ENCODE assay signal across 9 mouse cellular contexts in genomic region chr2:130613091-130613490, GRCm38 (mm10). TPM values are rescaled to one million over a fixed set of nuclear protein-coding genes. Genes with fewer than 3 reads are reported as not detected.
DNase-seq lines count a peak whose midpoint lies in the region; ATAC-seq and TF ChIP-seq lines count a peak whose summit lies in the region.
"Had no signal": no experiment of that assay in that cellular context is flagged by ENCODE, and none has a peak within 500 bp of the region (broad histone marks: within the 10 kb centered on the region; RNA-seq: fewer than 3 reads in every experiment).

No protein-coding gene starts in this region.

- peak; percentile 70 for TF ChIP-seq CTCF in stomach, postnatal 0 days (IDR thresholded peaks at IDR 0.05; ENCODE audit: low read depth)

- no peak overlapping the region for H3K27ac ChIP-seq in embryonic facial prominence, embryonic 11.5 days (replicated peaks; ENCODE audit: low read depth, low read length)
- no peak overlapping the region for H3K27ac ChIP-seq in embryonic facial prominence, embryonic 10.5 days (replicated peaks)
- no peak overlapping the region for H3K27ac ChIP-seq in midbrain, embryonic 14.5 days (replicated peaks; ENCODE audit: low read depth, low read length)
- no peak overlapping the region for H3K27ac ChIP-seq in midbrain, embryonic 13.5 days
- no peak overlapping the region for H3K27ac ChIP-seq in stomach, postnatal 0 days (replicated peaks)

- peak; percentile 28 for DNase-seq in embryonic facial prominence, embryonic 11.5 days (ENCODE audit: low spot score)
- no peak for DNase-seq in embryonic facial prominence, embryonic 10.5 days (ENCODE audit: low spot score)
- DNase-seq in midbrain, embryonic 14.5 days = peak; percentile 30
- DNase-seq in stomach, postnatal 0 days (ENCODE audit: low spot score) = no peak
- DNase-seq in right cerebral cortex, postnatal 36 days (ENCODE audit: low spot score in 2 of 2) = no peak
- DNase-seq in left cerebral cortex, postnatal 25 days (ENCODE audit: low spot score in 2 of 2) = no peak

- H3K9me3 ChIP-seq in embryonic facial prominence, embryonic 11.5 days (replicated peaks; ENCODE audit: control insufficient read depth, low read length) = no peaks in the 10 kb centered on the region
- no peaks in the 10 kb centered on the region for H3K9me3 ChIP-seq in embryonic facial prominence, embryonic 10.5 days
- H3K9me3 ChIP-seq in midbrain, embryonic 14.5 days (ENCODE audit: control insufficient read depth, low read length) = no peaks in the 10 kb centered on the region
- no peaks in the 10 kb centered on the region for H3K9me3 ChIP-seq in midbrain, embryonic 13.5 days
- no peaks in the 10 kb centered on the region for H3K9me3 ChIP-seq in stomach, postnatal 0 days (ENCODE audit: control insufficient read depth, low read length)
- H3K9me3 ChIP-seq: megakaryocyte, embryonic 14.5 days had no signal

- no peak for TF ChIP-seq EP300 in stomach, postnatal 0 days (optimal IDR thresholded peaks at IDR 0.05)

- H3K27me3 ChIP-seq in embryonic facial prominence, embryonic 11.5 days (ENCODE audit: control insufficient read depth, insufficient read depth, low read length) = no peaks in the 10 kb centered on the region
- H3K27me3 ChIP-seq in embryonic facial prominence, embryonic 10.5 days (replicated peaks; ENCODE audit: low read depth, poor library complexity, severe bottlenecking) = no peaks in the 10 kb centered on the region
- H3K27me3 ChIP-seq in midbrain, embryonic 14.5 days (ENCODE audit: control insufficient read depth, insufficient read depth, low read length) = no peaks in the 10 kb centered on the region
- H3K27me3 ChIP-seq in midbrain, embryonic 13.5 days = no peaks in the 10 kb centered on the region
- no peaks in the 10 kb centered on the region for H3K27me3 ChIP-seq in stomach, postnatal 0 days (ENCODE audit: control insufficient read depth, insufficient read depth, low read length)
- H3K27me3 ChIP-seq: megakaryocyte, embryonic 14.5 days had no signal

- no peak overlapping the region for H3K4me2 ChIP-seq in embryonic facial prominence, embryonic 11.5 days (ENCODE audit: low read depth, low read length)
- H3K4me2 ChIP-seq in midbrain, embryonic 14.5 days (ENCODE audit: low read length) = no peak overlapping the region
- no peak overlapping the region for H3K4me2 ChIP-seq in midbrain, embryonic 13.5 days (replicated peaks)
- H3K4me2 ChIP-seq in stomach, postnatal 0 days (replicated peaks; ENCODE audit: low read depth) = no peak overlapping the region

- no peak overlapping the region for H3K4me3 ChIP-seq in embryonic facial prominence, embryonic 11.5 days (ENCODE audit: low read depth, low read length)
- H3K4me3 ChIP-seq in embryonic facial prominence, embryonic 10.5 days = no peak overlapping the region
- H3K4me3 ChIP-seq in midbrain, embryonic 14.5 days (replicated peaks; ENCODE audit: low read depth, low read length) = no peak overlapping the region
- H3K4me3 ChIP-seq in midbrain, embryonic 13.5 days (replicated peaks) = no peak overlapping the region
- H3K4me3 ChIP-seq in stomach, postnatal 0 days (ENCODE audit: low read depth, low read length) = no peak overlapping the region
- H3K4me3 ChIP-seq: megakaryocyte, embryonic 14.5 days had no signal

- peaks cover 11% of the 10 kb centered on the region for H3K36me3 ChIP-seq in embryonic facial prominence, embryonic 11.5 days (replicated peaks; ENCODE audit: control insufficient read depth, insufficient read depth, low read depth, low read length)
- H3K36me3 ChIP-seq in embryonic facial prominence, embryonic 10.5 days (replicated peaks) = peaks cover 72% of the 10 kb centered on the region
- H3K36me3 ChIP-seq in midbrain, embryonic 14.5 days (ENCODE audit: control insufficient read depth, insufficient read depth, low read length) = peaks cover 38% of the 10 kb centered on the region
- H3K36me3 ChIP-seq in midbrain, embryonic 13.5 days = peaks cover 33% of the 10 kb centered on the region
- peaks cover 14% of the 10 kb centered on the region for H3K36me3 ChIP-seq in stomach, postnatal 0 days (ENCODE audit: control insufficient read depth, insufficient read depth, low read length)

- ATAC-seq in embryonic facial prominence, embryonic 11.5 days (replicated peaks; ENCODE audit: insufficient number of reproducible peaks, low FRiP score, low TSS enrichment, low read depth) = no peak
- no peak for ATAC-seq in midbrain, embryonic 14.5 days (ENCODE audit: low FRiP score, low TSS enrichment)
- ATAC-seq in midbrain, embryonic 13.5 days = no peak
- 0 out of 2 replicates have a peak, but pooled peaks have one; percentile 36 for ATAC-seq in common myeloid progenitor, adult 5-6 weeks (replicated peaks; ENCODE audit: low read depth, poor library complexity, severe bottlenecking)
- no peak for ATAC-seq in stomach, postnatal 0 days (ENCODE audit: low FRiP score, low TSS enrichment)

- no peaks in the 10 kb centered on the region for H3K4me1 ChIP-seq in embryonic facial prominence, embryonic 11.5 days (ENCODE audit: control insufficient read depth, insufficient read depth, low read length)
- no peaks in the 10 kb centered on the region for H3K4me1 ChIP-seq in embryonic facial prominence, embryonic 10.5 days
- H3K4me1 ChIP-seq in midbrain, embryonic 14.5 days (ENCODE audit: control insufficient read depth, insufficient read depth, low read length) = no peaks in the 10 kb centered on the region
- no peaks in the 10 kb centered on the region for H3K4me1 ChIP-seq in midbrain, embryonic 13.5 days (replicated peaks)
- H3K4me1 ChIP-seq in stomach, postnatal 0 days (replicated peaks; ENCODE audit: control insufficient read depth, insufficient read depth) = no peaks in the 10 kb centered on the region
- H3K4me1 ChIP-seq: megakaryocyte, embryonic 14.5 days had no signal

- 67% methylated on average over 3 of the region's 3 CpGs for WGBS in embryonic facial prominence, embryonic 11.5 days
- 65% methylated on average over 3 of the region's 3 CpGs for WGBS in embryonic facial prominence, embryonic 10.5 days
- 69% methylated on average over 3 of the region's 3 CpGs for WGBS in midbrain, embryonic 14.5 days
- 57% methylated on average over 3 of the region's 3 CpGs for WGBS in midbrain, embryonic 13.5 days
- 57% methylated on average over 3 of the region's 3 CpGs for WGBS in stomach, postnatal 0 days

- H3K9ac ChIP-seq in embryonic facial prominence, embryonic 11.5 days (replicated peaks; ENCODE audit: low read length) = no peak overlapping the region
- no peak overlapping the region for H3K9ac ChIP-seq in midbrain, embryonic 14.5 days (replicated peaks; ENCODE audit: low read length)
- H3K9ac ChIP-seq in midbrain, embryonic 13.5 days (replicated peaks) = no peak overlapping the region
- H3K9ac ChIP-seq in stomach, postnatal 0 days (ENCODE audit: low read length) = no peak overlapping the region

- intact Hi-C loops in left cerebral cortex, postnatal 25 days (cut with DNase I) = no loop called here

RNA-seq across cellular contexts. Expression of gene Fastkd5, which starts 16.7 kb away (rescaled TPM):
- polyA plus RNA-seq in embryonic facial prominence, embryonic 11.5 days (2014; fragmentation: Nextera tagmentation; extraction: Ambion mirVana) = 23.8 and 24.7 TPM in 2 replicates
- 23.3 and 25.5 TPM in 2 replicates for polyA plus RNA-seq in embryonic facial prominence, embryonic 10.5 days (2016; fragmentation: Nextera tagmentation; extraction: Ambion mirVana)
- polyA plus RNA-seq in midbrain, embryonic 14.5 days (2014; fragmentation: Nextera tagmentation; extraction: Ambion mirVana) = 7.4 and 13.8 TPM in 2 replicates
- 13.8 and 13.9 TPM in 2 replicates for polyA plus RNA-seq in midbrain, embryonic 13.5 days (2015; fragmentation: Nextera tagmentation; extraction: Ambion mirVana)
- 19.1 and 22.8 TPM in 2 replicates for total RNA-seq in common myeloid progenitor, adult 5-6 weeks (2017)
- 6.5 and 6.7 TPM in 2 replicates for polyA plus RNA-seq in stomach, postnatal 0 days (2015; fragmentation: Nextera tagmentation; extraction: Ambion mirVana)
- total RNA-seq in left cerebral cortex, postnatal 25 days (2021) = 1 to 10 TPM; 8.2 to 9.0 TPM

RNA-seq across cellular contexts. Expression of gene Ubox5, which starts 16.7 kb away (rescaled TPM):
- 19.8 and 19.9 TPM in 2 replicates for polyA plus RNA-seq in embryonic facial prominence, embryonic 11.5 days (2014; fragmentation: Nextera tagmentation; extraction: Ambion mirVana)
- 21.3 and 21.6 TPM in 2 replicates for polyA plus RNA-seq in embryonic facial prominence, embryonic 10.5 days (2016; fragmentation: Nextera tagmentation; extraction: Ambion mirVana)
- polyA plus RNA-seq in midbrain, embryonic 14.5 days (2014; fragmentation: Nextera tagmentation; extraction: Ambion mirVana) = 10.6 and 13.0 TPM in 2 replicates
- 12.8 and 13.4 TPM in 2 replicates for polyA plus RNA-seq in midbrain, embryonic 13.5 days (2015; fragmentation: Nextera tagmentation; extraction: Ambion mirVana)
- total RNA-seq in common myeloid progenitor, adult 5-6 weeks (2017) = 6.3 and 7.3 TPM in 2 replicates
- polyA plus RNA-seq in stomach, postnatal 0 days (2015; fragmentation: Nextera tagmentation; extraction: Ambion mirVana) = 3.8 and 4.1 TPM in 2 replicates
- total RNA-seq in left cerebral cortex, postnatal 25 days (2021) = 10 to 100 TPM in 1 of 2 experiments, 1 to 10 TPM in 1; 9.8 to 10.7 TPM

RNA-seq across cellular contexts. Expression of gene Lzts3, which starts 29.5 kb away (rescaled TPM):
- 0.79 and 1.1 TPM in 2 replicates for polyA plus RNA-seq in embryonic facial prominence, embryonic 11.5 days (2014; fragmentation: Nextera tagmentation; extraction: Ambion mirVana)
- 3.1 and 3.3 TPM in 2 replicates for polyA plus RNA-seq in embryonic facial prominence, embryonic 10.5 days (2016; fragmentation: Nextera tagmentation; extraction: Ambion mirVana)
- 3.4 and 9.1 TPM in 2 replicates for polyA plus RNA-seq in midbrain, embryonic 14.5 days (2014; fragmentation: Nextera tagmentation; extraction: Ambion mirVana)
- polyA plus RNA-seq in midbrain, embryonic 13.5 days (2015; fragmentation: Nextera tagmentation; extraction: Ambion mirVana) = 8.0 and 9.2 TPM in 2 replicates
- total RNA-seq in common myeloid progenitor, adult 5-6 weeks (2017) = 0.44 and 0.73 TPM in 2 replicates
- polyA plus RNA-seq in stomach, postnatal 0 days (2015; fragmentation: Nextera tagmentation; extraction: Ambion mirVana) = 2.9 and 3.1 TPM in 2 replicates
- total RNA-seq in left cerebral cortex, postnatal 25 days (2021) = 100 to 1,000 TPM; 174 to 190 TPM

RNA-seq across cellular contexts. Expression of gene Avp, which starts 30.7 kb away (rescaled TPM):
- polyA plus RNA-seq in embryonic facial prominence, embryonic 11.5 days (2014; fragmentation: Nextera tagmentation; extraction: Ambion mirVana) = not detected in 2 replicates
- not detected in 2 replicates for polyA plus RNA-seq in embryonic facial prominence, embryonic 10.5 days (2016; fragmentation: Nextera tagmentation; extraction: Ambion mirVana)
- 0.70 TPM in 1 of 2 replicates, not detected in the other for polyA plus RNA-seq in midbrain, embryonic 14.5 days (2014; fragmentation: Nextera tagmentation; extraction: Ambion mirVana)
- 0.88 TPM in 1 of 2 replicates, not detected in the other for polyA plus RNA-seq in midbrain, embryonic 13.5 days (2015; fragmentation: Nextera tagmentation; extraction: Ambion mirVana)
- total RNA-seq in common myeloid progenitor, adult 5-6 weeks (2017) = not detected in 2 replicates
- polyA plus RNA-seq in stomach, postnatal 0 days (2015; fragmentation: Nextera tagmentation; extraction: Ambion mirVana) = 0.23 and 0.36 TPM in 2 replicates
- total RNA-seq in left cerebral cortex, postnatal 25 days (2021) = 10 to 100 TPM; 13.5 to 20.4 TPM

RNA-seq across cellular contexts. Expression of gene Oxt, which starts 37.1 kb away (rescaled TPM):
- polyA plus RNA-seq in embryonic facial prominence, embryonic 11.5 days (2014; fragmentation: Nextera tagmentation; extraction: Ambion mirVana) = not detected in 2 replicates
- polyA plus RNA-seq in embryonic facial prominence, embryonic 10.5 days (2016; fragmentation: Nextera tagmentation; extraction: Ambion mirVana) = not detected in 2 replicates
- 0.59 TPM in 1 of 2 replicates, not detected in the other for polyA plus RNA-seq in midbrain, embryonic 14.5 days (2014; fragmentation: Nextera tagmentation; extraction: Ambion mirVana)
- polyA plus RNA-seq in midbrain, embryonic 13.5 days (2015; fragmentation: Nextera tagmentation; extraction: Ambion mirVana) = not detected in 2 replicates
- total RNA-seq in common myeloid progenitor, adult 5-6 weeks (2017) = not detected in 2 replicates
- polyA plus RNA-seq in stomach, postnatal 0 days (2015; fragmentation: Nextera tagmentation; extraction: Ambion mirVana) = not detected in 2 replicates
- 1 to 10 TPM; 1.9 to 2.2 TPM for total RNA-seq in left cerebral cortex, postnatal 25 days (2021)

Comparison
In these comparisons a context has a peak if more than half of its experiments do, and no peak if none do; other contexts are left out.
1. DNase-seq: peak in embryonic facial prominence, embryonic 11.5 days (single experiment) and midbrain, embryonic 14.5 days (single experiment); none in embryonic facial prominence, embryonic 10.5 days (single experiment), stomach, postnatal 0 days (single experiment), right cerebral cortex, postnatal 36 days (0 of 2) and left cerebral cortex, postnatal 25 days (0 of 2).